ENCODE assay signal across 26 mouse cellular contexts in the genomic region with DNA sequence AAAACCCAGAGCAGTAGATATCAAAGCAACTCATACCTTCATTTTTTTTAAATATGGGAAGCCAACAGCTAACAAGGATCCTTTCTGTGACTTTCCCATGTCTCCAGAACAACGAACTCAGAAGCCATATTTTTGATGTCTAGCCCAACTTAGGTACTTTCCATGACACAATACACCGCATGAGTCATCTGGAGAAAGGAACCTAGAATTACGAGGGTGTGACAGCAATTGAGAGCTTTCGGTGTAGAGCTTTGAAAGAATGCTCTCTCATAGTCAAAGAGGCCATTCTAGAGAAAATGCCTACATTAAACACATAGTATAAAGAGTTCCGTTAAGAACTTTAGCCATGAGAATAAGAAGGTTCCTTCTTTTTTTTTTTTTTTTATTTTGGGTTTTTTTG.
"Had no signal": no experiment of that assay in that cellular context is flagged by ENCODE, and none has a peak within 500 bp of the region (broad histone marks: within the 10 kb centered on the region; RNA-seq: fewer than 3 reads in every experiment).

No protein-coding gene starts in this region.

- DNase-seq: left cerebral cortex, postnatal 4 days; liver; liver, embryonic 13.5 days; liver, postnatal 0 days; lung, adult 2 months; midbrain, embryonic 14.5 days had no signal

- H3K4me3 ChIP-seq: limb, embryonic 10.5 days; limb, embryonic 12.5 days; limb, embryonic 13.5 days; limb, embryonic 15.5 days; liver, embryonic 12.5 days; liver, embryonic 13.5 days; liver, embryonic 15.5 days; lung, embryonic 15.5 days; megakaryocyte, embryonic 14.5 days; midbrain, embryonic 10.5 days; midbrain, embryonic 12.5 days; midbrain, embryonic 13.5 days; midbrain, embryonic 15.5 days; myocyte; neural tube, embryonic 12.5 days had no signal

- H3K36me3 ChIP-seq: limb, embryonic 10.5 days; limb, embryonic 12.5 days; limb, embryonic 13.5 days; limb, embryonic 15.5 days; liver, embryonic 12.5 days; liver, embryonic 13.5 days; liver, embryonic 15.5 days; lung, embryonic 15.5 days; midbrain, embryonic 10.5 days; midbrain, embryonic 12.5 days; midbrain, embryonic 13.5 days; midbrain, embryonic 15.5 days; neural tube, embryonic 12.5 days had no signal

- H3K9me3 ChIP-seq: limb, embryonic 10.5 days; limb, embryonic 12.5 days; limb, embryonic 13.5 days; limb, embryonic 15.5 days; liver, embryonic 12.5 days; liver, embryonic 13.5 days; liver, embryonic 15.5 days; lung, embryonic 15.5 days; midbrain, embryonic 10.5 days; midbrain, embryonic 13.5 days; midbrain, embryonic 15.5 days; neural tube, embryonic 12.5 days had no signal

- H3K27me3 ChIP-seq: limb, embryonic 12.5 days; limb, embryonic 13.5 days; limb, embryonic 15.5 days; liver, embryonic 12.5 days; liver, embryonic 13.5 days; liver, embryonic 15.5 days; lung, embryonic 15.5 days; megakaryocyte, embryonic 14.5 days; midbrain, embryonic 12.5 days; midbrain, embryonic 13.5 days; midbrain, embryonic 15.5 days; neural tube, embryonic 12.5 days had no signal

- ATAC-seq: liver, embryonic 12.5 days; liver, postnatal 0 days; midbrain, embryonic 13.5 days; midbrain, embryonic 15.5 days; midbrain, embryonic 16.5 days had no signal

- H3K4me1 ChIP-seq: limb, embryonic 10.5 days; limb, embryonic 12.5 days; limb, embryonic 13.5 days; limb, embryonic 15.5 days; liver, embryonic 12.5 days; liver, embryonic 13.5 days; liver, embryonic 15.5 days; lung, embryonic 15.5 days; megakaryocyte, embryonic 14.5 days; midbrain, embryonic 10.5 days; midbrain, embryonic 12.5 days; midbrain, embryonic 13.5 days; midbrain, embryonic 15.5 days; neural tube, embryonic 12.5 days had no signal

- H3K27ac ChIP-seq: limb, embryonic 10.5 days; limb, embryonic 12.5 days; limb, embryonic 13.5 days; limb, embryonic 15.5 days; liver, embryonic 12.5 days; liver, embryonic 13.5 days; liver, embryonic 14.5 days; liver, embryonic 15.5 days; lung, embryonic 15.5 days; macrophage; midbrain, embryonic 10.5 days; midbrain, embryonic 12.5 days; midbrain, embryonic 13.5 days; midbrain, embryonic 15.5 days; neural tube, embryonic 12.5 days had no signal

- H3K4me2 ChIP-seq: limb, embryonic 12.5 days; limb, embryonic 13.5 days; limb, embryonic 15.5 days; liver, embryonic 11.5 days; liver, embryonic 12.5 days; liver, embryonic 13.5 days; liver, embryonic 15.5 days; lung, embryonic 14.5 days; lung, embryonic 15.5 days; midbrain, embryonic 11.5 days; midbrain, embryonic 12.5 days; midbrain, embryonic 13.5 days; midbrain, embryonic 15.5 days; neural tube, embryonic 12.5 days had no signal

- H3K9ac ChIP-seq: limb, embryonic 12.5 days; limb, embryonic 13.5 days; limb, embryonic 15.5 days; liver, embryonic 12.5 days; liver, embryonic 13.5 days; liver, embryonic 14.5 days; liver, embryonic 15.5 days; liver, postnatal 0 days; lung, embryonic 14.5 days; lung, embryonic 15.5 days; midbrain, embryonic 12.5 days; midbrain, embryonic 13.5 days; midbrain, embryonic 15.5 days; neural tube, embryonic 12.5 days had no signal
